Mouse (Mus musculus) retina, adult 2 months (tissue): ENCODE data around the gene Arhgef11.

ENCODE experiments used
- DNase-seq: peaks from one replicate; pipeline ENCODE4 v3.0.0-alpha.2; 2012; ENCODE audit warnings: low read depth, low spot score

Arhgef11 gene

GRCm38 (mm10) chr3:87661291-87661690 is 43.9 kb downstream of the Arhgef11 start:
- DNase-seq: no peak

- no peak for DNase-seq
These were observed 101.2 kb downstream of the Arhgef11 start for GRCm38 (mm10) chr3:87718525-87718924.

- DNase-seq: no peak
These were observed 107.2 kb downstream of the Arhgef11 start for GRCm38 (mm10) chr3:87724556-87724955.

- DNase-seq: no peak
These were observed 108.2 kb downstream of the Arhgef11 start for GRCm38 (mm10) chr3:87725396-87726160.

GRCm38 (mm10) chr3:87726191-87726590 is 108.8 kb downstream of the Arhgef11 start:
- DNase-seq: no peak

- no peak for DNase-seq
These were observed 111.3 kb downstream of the Arhgef11 start for GRCm38 (mm10) chr3:87728696-87729095.

- DNase-seq: no peak
These were observed 115.7 kb downstream of the Arhgef11 start for GRCm38 (mm10) chr3:87733098-87733497.

GRCm38 (mm10) chr3:87733984-87734761 is 116.8 kb downstream of the Arhgef11 start:
- no peak for DNase-seq

- no peak for DNase-seq
These were observed 118.0 kb downstream of the Arhgef11 start for GRCm38 (mm10) chr3:87735335-87735734.

- DNase-seq: no peak
These were observed 121.5 kb downstream of the Arhgef11 start for GRCm38 (mm10) chr3:87738906-87739305.

GRCm38 (mm10) chr3:87742013-87742412 is 124.7 kb downstream of the Arhgef11 start:
- DNase-seq: no peak

GRCm38 (mm10) chr3:87742735-87743134 is 125.4 kb downstream of the Arhgef11 start:
- no peak for DNase-seq

GRCm38 (mm10) chr3:87743927-87744326 is 126.6 kb downstream of the Arhgef11 start:
- DNase-seq: no peak

GRCm38 (mm10) chr3:87745036-87745659 is 127.8 kb downstream of the Arhgef11 start:
- DNase-seq: no peak

GRCm38 (mm10) chr3:87748431-87748830 is 131.1 kb downstream of the Arhgef11 start, which contains the start of gene Lrrc71:
Lrrc71 (minus strand) TSS chr3:87748625.
- no peak for DNase-seq

GRCm38 (mm10) chr3:87749036-87749435 is 131.7 kb downstream of the Arhgef11 start:
- no peak for DNase-seq

GRCm38 (mm10) chr3:87749977-87750376 is 132.6 kb downstream of the Arhgef11 start:
- DNase-seq: no peak

- DNase-seq: no peak
These were observed 135.2 kb downstream of the Arhgef11 start for GRCm38 (mm10) chr3:87752567-87752966.

- no peak for DNase-seq
These were observed 136.5 kb downstream of the Arhgef11 start for GRCm38 (mm10) chr3:87753829-87754228.

- DNase-seq: peak; percentile 20
These were observed 138.6 kb downstream of the Arhgef11 start for GRCm38 (mm10) chr3:87755964-87756363.

GRCm38 (mm10) chr3:87756488-87756887 is 139.1 kb downstream of the Arhgef11 start:
- DNase-seq: no peak

- no peak for DNase-seq
These were observed 141.3 kb downstream of the Arhgef11 start for GRCm38 (mm10) chr3:87758641-87759040.
